20 mouse cellular contexts compared by ENCODE assay signal in genomic region chr4:120697353-120697752, GRCm38 (mm10). TPM values are rescaled to one million over a fixed set of nuclear protein-coding genes. Genes with fewer than 3 reads are reported as not detected.
DNase-seq lines count a peak whose midpoint lies in the region; ATAC-seq and TF ChIP-seq lines count a peak whose summit lies in the region.
"Had no signal": no experiment of that assay in that cellular context is flagged by ENCODE, and none has a peak within 500 bp of the region (broad histone marks: within the 10 kb centered on the region; RNA-seq: fewer than 3 reads in every experiment).

No protein-coding gene starts in this region.

- no peak overlapping the region for H3K9ac ChIP-seq in heart, embryonic 11.5 days (ENCODE audit: low read depth, low read length)
- H3K9ac ChIP-seq in kidney, embryonic 16.5 days (replicated peaks; ENCODE audit: low read length), result no peak overlapping the region
- no peak overlapping the region for H3K9ac ChIP-seq in ES-Bruce4 (ENCODE audit: low read depth, poor library complexity, severe bottlenecking)
- no peak overlapping the region for H3K9ac ChIP-seq in liver, embryonic 13.5 days
- H3K9ac ChIP-seq: embryonic facial prominence, embryonic 13.5 days; stomach, embryonic 15.5 days had no signal

- no peak overlapping the region for H3K4me3 ChIP-seq in heart, embryonic 11.5 days (ENCODE audit: low read depth, low read length)
- no peak overlapping the region for H3K4me3 ChIP-seq in kidney, embryonic 16.5 days (ENCODE audit: low read length)
- H3K4me3 ChIP-seq in ES-Bruce4 (ENCODE audit: low read depth, low read length), result peak overlapping the region; percentile 73
- H3K4me3 ChIP-seq in liver, embryonic 13.5 days (replicated peaks), result no peak overlapping the region

- H3K27me3 ChIP-seq in heart, embryonic 11.5 days (ENCODE audit: control insufficient read depth, insufficient read depth, low read length), result peaks cover 59% of the 10 kb centered on the region
- peaks cover 26% of the 10 kb centered on the region for H3K27me3 ChIP-seq in kidney, embryonic 16.5 days (ENCODE audit: insufficient read depth, low read length)
- H3K27me3 ChIP-seq in ES-Bruce4 (ENCODE audit: control insufficient read depth, insufficient read depth, low read length, poor library complexity, severe bottlenecking), result no peaks in the 10 kb centered on the region
- peaks cover 90% of the 10 kb centered on the region for H3K27me3 ChIP-seq in liver, embryonic 13.5 days

- no peaks in the 10 kb centered on the region for H3K36me3 ChIP-seq in heart, embryonic 11.5 days (ENCODE audit: control insufficient read depth, insufficient read depth, low read length)
- no peaks in the 10 kb centered on the region for H3K36me3 ChIP-seq in kidney, embryonic 16.5 days (ENCODE audit: insufficient read depth, low read length)
- H3K36me3 ChIP-seq in ES-Bruce4 (ENCODE audit: control insufficient read depth, insufficient read depth, low read length, poor library complexity, severe bottlenecking), result no peaks in the 10 kb centered on the region
- no peaks in the 10 kb centered on the region for H3K36me3 ChIP-seq in liver, embryonic 13.5 days
- H3K36me3 ChIP-seq: stomach, embryonic 15.5 days had no signal

- TF ChIP-seq EP300 in ES-Bruce4 (IDR thresholded peaks at IDR 0.05; ENCODE audit: insufficient read depth, low read depth, low read length), result no peak

- TF ChIP-seq POLR2A in ES-Bruce4 (IDR thresholded peaks at IDR 0.05; ENCODE audit: insufficient read depth, low read length), result no peak

- no peak overlapping the region for H3K27ac ChIP-seq in heart, embryonic 11.5 days (ENCODE audit: low read depth, low read length)
- no peak overlapping the region for H3K27ac ChIP-seq in kidney, embryonic 16.5 days (ENCODE audit: low read length)
- H3K27ac ChIP-seq in ES-Bruce4 (ENCODE audit: insufficient read depth, low read length), result no peak overlapping the region
- no peak overlapping the region for H3K27ac ChIP-seq in liver, embryonic 13.5 days
- H3K27ac ChIP-seq: embryonic facial prominence, embryonic 13.5 days; stomach, embryonic 15.5 days had no signal

- ATAC-seq in heart, embryonic 11.5 days (replicated peaks; ENCODE audit: insufficient number of reproducible peaks, low FRiP score, low TSS enrichment), result 0 out of 2 replicates have a peak, but pooled peaks have one; percentile 19
- peak; percentile 56; the same call in 1 of the 2 replicates for ATAC-seq in kidney, embryonic 16.5 days (ENCODE audit: low FRiP score, low TSS enrichment)
- ATAC-seq in liver, embryonic 13.5 days (ENCODE audit: low read depth), result no peak; the same call in 1 of the 2 replicates
- ATAC-seq: activated CD4-positive, CD25-positive, alpha-beta regulatory T cell, adult 4 months; inflammation-experienced regulatory T-cells, adult 6 months; Patski had no signal

- intact Hi-C loops in left cerebral cortex, postnatal 36 days (cut with DNase I), result loop anchor here (10.0 kb wide), 1 partner anchor 217 kb away; no protein-coding TSS in a partner anchor

- H3K4me1 ChIP-seq in heart, embryonic 11.5 days (ENCODE audit: control insufficient read depth, insufficient read depth, low read length), result peaks cover 5% of the 10 kb centered on the region; the same call in 1 of the 2 replicates
- H3K4me1 ChIP-seq in kidney, embryonic 16.5 days (ENCODE audit: insufficient read depth, low read length), result 0 out of 2 replicates have a peak, but pooled peaks cover 4% of the 10 kb centered on the region
- H3K4me1 ChIP-seq in ES-Bruce4 (ENCODE audit: control insufficient read depth, insufficient read depth, low read length), result no peaks in the 10 kb centered on the region
- peaks cover 12% of the 10 kb centered on the region for H3K4me1 ChIP-seq in liver, embryonic 13.5 days (replicated peaks)

- H3K4me2 ChIP-seq in heart, embryonic 11.5 days, result no peak overlapping the region
- H3K4me2 ChIP-seq in kidney, embryonic 16.5 days (replicated peaks; ENCODE audit: low read depth, low read length), result no peak overlapping the region
- H3K4me2 ChIP-seq in liver, embryonic 13.5 days, result peak overlapping the region; percentile 60

- no peak for DNase-seq in heart, postnatal 4 days
- DNase-seq in kidney, postnatal 36 days, result no peak
- no peak for DNase-seq in liver, embryonic 13.5 days
- no peak for DNase-seq in left cerebral cortex, postnatal 36 days (ENCODE audit: low spot score in 2 of 2)
- DNase-seq in frontal cortex, adult 2 months (ENCODE audit: extremely low spot score in 1 of 2, low spot score in 1 of 2), result no peak
- DNase-seq: adrenal gland, postnatal 25 days; cerebellum, adult 8-10 months; gastrocnemius, postnatal 25 days; heart, postnatal 10 days; left cerebral cortex, postnatal 4 days; lung, postnatal 36 days had no signal

- H3K9me3 ChIP-seq in heart, embryonic 11.5 days (replicated peaks; ENCODE audit: control insufficient read depth, low read length), result no peaks in the 10 kb centered on the region
- H3K9me3 ChIP-seq in kidney, embryonic 16.5 days (ENCODE audit: low read length), result no peaks in the 10 kb centered on the region
- no peaks in the 10 kb centered on the region for H3K9me3 ChIP-seq in ES-Bruce4 (replicated peaks; ENCODE audit: control insufficient read depth, insufficient read depth, low read length, poor library complexity, severe bottlenecking)
- H3K9me3 ChIP-seq in liver, embryonic 13.5 days (replicated peaks), result no peaks in the 10 kb centered on the region
- H3K9me3 ChIP-seq: embryonic facial prominence, embryonic 13.5 days; stomach, embryonic 15.5 days had no signal

- TF ChIP-seq CTCF in ES-Bruce4 (IDR thresholded peaks at IDR 0.05; ENCODE audit: low read depth, low read length), result no peak

- 89% methylated on average over 8 of the region's 8 CpGs for WGBS in heart, embryonic 11.5 days (ENCODE audit: insufficient replicate concordance)
- WGBS in kidney, embryonic 16.5 days, result 91% methylated on average over 8 of the region's 8 CpGs
- WGBS in liver, embryonic 13.5 days (ENCODE audit: insufficient replicate concordance), result 84% methylated on average over 8 of the region's 8 CpGs

RNA-seq across cellular contexts. Expression of gene Cited4, which starts 31.0 kb away (rescaled TPM):
- 37.5 and 44.9 TPM in 2 replicates for polyA plus RNA-seq in heart, embryonic 11.5 days (2014; fragmentation: Nextera tagmentation; extraction: Ambion mirVana)
- total RNA-seq in heart, postnatal 4 days (2021), result 10 to 100 TPM; 78.9 to 84.3 TPM
- polyA plus RNA-seq in kidney, embryonic 16.5 days (2015; fragmentation: Nextera tagmentation; extraction: Ambion mirVana), result 10.6 and 13.1 TPM in 2 replicates
- polyA plus RNA-seq in ES-Bruce4 (2011; ENCODE audit: insufficient read depth, insufficient read length, low read depth, missing spikeins), result 3.2 and 3.9 TPM in 2 replicates
- 124 and 128 TPM in 2 replicates for polyA plus RNA-seq in liver, embryonic 13.5 days (2015; fragmentation: Nextera tagmentation; extraction: Ambion mirVana)
- 10 to 100 TPM; 19.3 to 25.5 TPM for total RNA-seq in left cerebral cortex, postnatal 36 days (2021)
- polyA plus RNA-seq in frontal cortex, adult 2 months (2012; rRNA removed), result 9.2 and 14.8 TPM in 2 replicates

RNA-seq across cellular contexts. Expression of gene Kcnq4, which starts 51.1 kb away (rescaled TPM):
- 0.99 and 1.0 TPM in 2 replicates for polyA plus RNA-seq in heart, embryonic 11.5 days (2014; fragmentation: Nextera tagmentation; extraction: Ambion mirVana)
- 1 to 10 TPM; 2.7 to 2.9 TPM for total RNA-seq in heart, postnatal 4 days (2021)
- polyA plus RNA-seq in kidney, embryonic 16.5 days (2015; fragmentation: Nextera tagmentation; extraction: Ambion mirVana), result 0.85 and 1.7 TPM in 2 replicates
- polyA plus RNA-seq in ES-Bruce4 (2011; ENCODE audit: insufficient read depth, insufficient read length, low read depth, missing spikeins), result 2.5 and 3.2 TPM in 2 replicates
- 0.08 and 0.10 TPM in 2 replicates for polyA plus RNA-seq in liver, embryonic 13.5 days (2015; fragmentation: Nextera tagmentation; extraction: Ambion mirVana)
- total RNA-seq in left cerebral cortex, postnatal 36 days (2021), result 1 to 10 TPM; 6.5 to 7.7 TPM
- 7.4 and 7.8 TPM in 2 replicates for polyA plus RNA-seq in frontal cortex, adult 2 months (2012; rRNA removed)
- total RNA-seq: common myeloid progenitor, adult 5-6 weeks had no signal
- polyA plus RNA-seq: activated CD4-positive, CD25-positive, alpha-beta regulatory T cell, adult 4 months; inflammation-experienced regulatory T-cells, adult 6 months had no signal
